Mouse (Mus musculus): ENCODE data around the gene Serpinb12. TPM values are rescaled to one million over a fixed set of nuclear protein-coding genes. Genes with fewer than 3 reads are reported as not detected.
"Not testable (repeated sequence)": the region's sequence is repeated elsewhere in the genome, so short reads cannot be mapped to it uniquely, and the experiment has no call there.

Serpinb12 gene
- not detected in 2 replicates for polyA plus RNA-seq (2016; fragmentation: Nextera tagmentation; extraction: Ambion mirVana)

GRCm38 (mm10) chr1:106934265-106934664, at the start of gene Serpinb12:
Serpinb12 (plus strand) TSS chr1:106934449.
- H3K27me3 ChIP-seq, result no peaks in the 10 kb centered on the region
- ATAC-seq (ENCODE audit: low FRiP score), result no peak
- 82% methylated on average over 6 of the region's 6 CpGs for WGBS
- no peaks in the 10 kb centered on the region for H3K4me1 ChIP-seq
- no peaks in the 10 kb centered on the region for H3K36me3 ChIP-seq (replicated peaks)
- no peaks in the 10 kb centered on the region for H3K9me3 ChIP-seq
- H3K4me2 ChIP-seq, result no peak within 1 kb of the TSS
- H3K9ac ChIP-seq, result no peak within 1 kb of the TSS
- H3K4me3 ChIP-seq (replicated peaks), result no peak within 1 kb of the TSS
- no peak within 1 kb of the TSS for H3K27ac ChIP-seq

- H3K27me3 ChIP-seq; H3K4me1 ChIP-seq; ATAC-seq (ENCODE audit: low FRiP score); H3K9ac ChIP-seq; H3K36me3 ChIP-seq (replicated peaks); H3K4me3 ChIP-seq (replicated peaks); H3K9me3 ChIP-seq; H3K4me2 ChIP-seq; H3K27ac ChIP-seq: not testable (repeated sequence)
These were observed 39.1 kb upstream of the Serpinb12 start for GRCm38 (mm10) chr1:106895142-106895541.

DNA sequence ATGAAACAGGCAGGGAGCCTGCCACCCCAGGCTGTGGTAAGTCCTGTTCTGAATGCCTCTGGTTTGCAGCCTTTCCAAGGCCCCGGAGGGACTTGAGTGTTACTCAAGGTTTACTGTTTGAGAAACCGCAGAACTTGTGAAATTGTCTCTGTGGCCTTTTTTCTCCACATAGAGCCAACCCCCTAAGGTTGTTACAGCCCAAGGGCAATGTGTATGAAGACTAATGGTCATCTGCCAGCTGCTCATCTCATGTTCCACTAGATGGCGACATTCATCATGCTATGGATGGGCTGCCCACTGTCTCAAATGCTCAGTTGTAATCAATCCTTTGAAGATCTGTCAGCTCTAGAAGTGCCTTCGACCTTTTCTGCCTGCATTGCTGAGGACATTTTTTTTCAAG, 32.8 kb upstream of the Serpinb12 start:
- no peaks in the 10 kb centered on the region for H3K36me3 ChIP-seq (replicated peaks)
- no peak overlapping the region for H3K27ac ChIP-seq
- no peak for ATAC-seq (ENCODE audit: low FRiP score)
- 43% methylated on average over 4 of the region's 4 CpGs for WGBS
- H3K9me3 ChIP-seq, result no peaks in the 10 kb centered on the region
- no peaks in the 10 kb centered on the region for H3K4me1 ChIP-seq
- H3K4me3 ChIP-seq (replicated peaks), result no peak overlapping the region
- H3K4me2 ChIP-seq, result no peak overlapping the region
- H3K27me3 ChIP-seq, result no peaks in the 10 kb centered on the region
- no peak overlapping the region for H3K9ac ChIP-seq

GRCm38 (mm10) chr1:106931954-106932353, 2.3 kb upstream of the Serpinb12 start:
- Histone ChIP-seq H3K9me3 (no peaks in the 10 kb centered on the region), H3K36me3 (replicated peaks) (no peaks in the 10 kb centered on the region), H3K27ac (no peak overlapping the region), H3K27me3 (no peaks in the 10 kb centered on the region), H3K4me1 (no peaks in the 10 kb centered on the region), H3K4me2 (no peak overlapping the region), H3K4me3 (replicated peaks) (no peak overlapping the region), H3K9ac (no peak overlapping the region)
- 86% methylated on average over 4 of the region's 4 CpGs for WGBS
- ATAC-seq (ENCODE audit: low FRiP score), result no peak

GRCm38 (mm10) chr1:106933658-106934057, 591 bp upstream of the Serpinb12 start:
- no peaks in the 10 kb centered on the region for H3K36me3 ChIP-seq (replicated peaks)
- no peak overlapping the region for H3K9ac ChIP-seq
- no peaks in the 10 kb centered on the region for H3K9me3 ChIP-seq
- H3K4me1 ChIP-seq, result no peaks in the 10 kb centered on the region
- no peak for ATAC-seq (ENCODE audit: low FRiP score)
- H3K4me3 ChIP-seq (replicated peaks), result no peak overlapping the region
- no peak overlapping the region for H3K4me2 ChIP-seq
- no peak overlapping the region for H3K27ac ChIP-seq
- no peaks in the 10 kb centered on the region for H3K27me3 ChIP-seq

- 76% methylated on average over 1 of the region's 1 CpGs for WGBS
- Histone ChIP-seq H3K36me3 (replicated peaks) (no peaks in the 10 kb centered on the region), H3K27me3 (no peaks in the 10 kb centered on the region), H3K4me2 (no peak overlapping the region), H3K4me1 (no peaks in the 10 kb centered on the region), H3K4me3 (replicated peaks) (no peak overlapping the region), H3K9me3 (no peaks in the 10 kb centered on the region), H3K27ac (no peak overlapping the region), H3K9ac (no peak overlapping the region)
- no peak for ATAC-seq (ENCODE audit: low FRiP score)
These were observed 13.0 kb downstream of the Serpinb12 start for GRCm38 (mm10) chr1:106947217-106947616.

DNA sequence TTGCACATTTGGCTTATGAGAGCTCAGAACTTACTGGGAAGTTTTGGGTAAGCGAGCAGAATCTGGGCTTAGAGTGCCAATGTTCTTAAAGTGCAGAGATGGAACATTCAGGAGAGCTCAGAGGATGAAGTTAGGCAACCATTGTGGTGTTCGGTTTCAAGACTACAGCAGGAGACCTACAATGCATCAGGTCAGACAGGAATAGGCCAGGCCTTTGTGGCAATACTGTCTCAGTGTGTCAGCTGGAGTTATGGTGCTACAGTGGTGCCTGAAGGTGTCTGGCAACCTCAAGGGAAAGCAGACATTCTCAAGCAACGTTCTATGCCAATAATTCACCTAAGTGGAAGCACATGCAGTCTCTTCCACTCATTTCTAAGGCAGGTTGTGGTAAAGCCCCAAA, 25.7 kb downstream of the Serpinb12 start:
- no peaks in the 10 kb centered on the region for H3K36me3 ChIP-seq (replicated peaks)
- H3K4me1 ChIP-seq, result no peaks in the 10 kb centered on the region
- no peaks in the 10 kb centered on the region for H3K27me3 ChIP-seq
- 78% methylated on average over 3 of the region's 3 CpGs for WGBS
- no peak overlapping the region for H3K4me2 ChIP-seq
- H3K9me3 ChIP-seq, result no peaks in the 10 kb centered on the region
- no peak overlapping the region for H3K4me3 ChIP-seq (replicated peaks)
- H3K9ac ChIP-seq, result no peak overlapping the region
- no peak overlapping the region for H3K27ac ChIP-seq
- ATAC-seq (ENCODE audit: low FRiP score), result no peak

DNA sequence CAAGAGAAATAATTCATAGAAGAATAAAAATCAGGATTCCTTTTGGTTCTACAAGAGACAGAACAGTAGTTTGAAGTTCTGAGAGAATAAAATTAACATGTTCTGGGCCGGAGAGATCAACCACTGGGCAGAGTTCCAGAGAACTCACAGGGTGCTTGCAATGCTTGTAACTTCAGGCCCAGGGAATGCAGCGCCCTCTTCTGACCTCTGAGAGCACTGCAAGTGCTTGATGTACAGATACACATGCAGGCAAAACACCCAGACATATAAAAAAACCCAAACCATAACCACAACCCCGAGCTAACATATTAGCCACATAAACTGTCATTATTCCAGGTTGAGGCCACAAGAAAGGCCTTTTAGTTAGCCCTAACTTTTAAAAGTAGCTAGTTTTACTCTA, 26.8 kb downstream of the Serpinb12 start:
- no peak for ATAC-seq (ENCODE audit: low FRiP score)
- no peaks in the 10 kb centered on the region for H3K4me1 ChIP-seq
- no peaks in the 10 kb centered on the region for H3K9me3 ChIP-seq
- no peak overlapping the region for H3K27ac ChIP-seq
- WGBS, result 41% methylated on average over 3 of the region's 3 CpGs
- no peak overlapping the region for H3K4me3 ChIP-seq (replicated peaks)
- no peak overlapping the region for H3K4me2 ChIP-seq
- no peak overlapping the region for H3K9ac ChIP-seq
- H3K36me3 ChIP-seq (replicated peaks), result no peaks in the 10 kb centered on the region
- no peaks in the 10 kb centered on the region for H3K27me3 ChIP-seq

GRCm38 (mm10) chr1:106980684-106981083, 46.4 kb downstream of the Serpinb12 start, which contains the start of gene Serpinb13:
Serpinb13 (plus strand) TSS chr1:106980984.
- H3K4me2 ChIP-seq, result no peak within 1 kb of the TSS
- no peak within 1 kb of the TSS for H3K27ac ChIP-seq
- ATAC-seq (ENCODE audit: low FRiP score), result no peak
- no peaks in the 10 kb centered on the region for H3K27me3 ChIP-seq
- H3K9ac ChIP-seq, result no peak within 1 kb of the TSS
- H3K9me3 ChIP-seq, result no peaks in the 10 kb centered on the region
- no peaks in the 10 kb centered on the region for H3K36me3 ChIP-seq (replicated peaks)
- H3K4me1 ChIP-seq, result no peaks in the 10 kb centered on the region
- no peak within 1 kb of the TSS for H3K4me3 ChIP-seq (replicated peaks)

DNA sequence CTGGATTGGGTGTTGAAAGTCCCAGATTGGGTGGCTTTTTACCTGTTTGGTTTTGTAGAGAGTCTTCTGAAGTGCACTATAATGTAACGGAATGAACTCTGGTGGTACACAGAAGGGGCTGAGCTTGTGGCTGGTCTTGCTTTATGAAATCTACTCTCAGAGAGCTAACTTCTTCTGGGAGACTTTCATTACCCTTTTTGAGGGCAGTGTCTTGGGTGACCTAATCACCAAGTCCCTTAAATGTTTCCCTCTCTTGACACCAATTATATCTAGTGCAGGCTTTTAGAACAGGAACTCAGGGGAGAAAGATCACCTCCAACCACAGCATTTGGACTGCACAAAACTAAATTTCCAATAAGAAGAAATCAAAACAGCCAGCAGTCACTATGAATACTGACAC, 48.8 kb downstream of the Serpinb12 start:
- ATAC-seq (ENCODE audit: low FRiP score), result no peak
- H3K4me2 ChIP-seq, result no peak overlapping the region
- 95% methylated on average over 1 of the region's 1 CpGs for WGBS

DNA sequence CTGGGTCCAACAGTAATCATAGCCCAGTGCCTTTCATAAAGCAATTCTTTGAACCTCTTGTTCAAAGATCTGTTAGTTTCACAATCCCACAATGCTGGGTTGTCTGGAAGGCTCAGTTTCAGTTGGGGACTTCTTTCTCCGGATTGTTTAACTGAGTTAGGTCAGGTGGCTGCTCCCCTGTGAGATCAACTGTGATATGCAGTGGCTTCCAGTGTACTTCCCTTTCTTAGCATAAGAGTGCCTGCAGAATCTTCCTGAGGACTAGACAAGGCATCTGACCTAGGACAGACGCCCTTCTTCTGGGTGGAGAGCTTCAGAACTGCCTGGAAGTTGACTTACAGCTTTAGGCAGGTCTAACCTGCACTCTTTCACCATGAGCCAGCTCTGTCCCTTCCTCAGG, 49.6 kb downstream of the Serpinb12 start:
- Histone ChIP-seq H3K4me3 (replicated peaks) (no peak overlapping the region), H3K9ac (no peak overlapping the region), H3K36me3 (replicated peaks) (no peaks in the 10 kb centered on the region), H3K27ac (no peak overlapping the region), H3K27me3 (no peaks in the 10 kb centered on the region), H3K9me3 (no peaks in the 10 kb centered on the region), H3K4me2 (no peak overlapping the region), H3K4me1 (no peaks in the 10 kb centered on the region)
- ATAC-seq (ENCODE audit: low FRiP score), result no peak
- 80% methylated on average over 2 of the region's 2 CpGs for whole genome bisulfite sequencing

More for the DNA sequence above, 48.8 kb downstream of the Serpinb12 start:
- no peaks in the 10 kb centered on the region for H3K27me3 ChIP-seq
- H3K9me3 ChIP-seq, result no peaks in the 10 kb centered on the region
- H3K4me1 ChIP-seq, result no peaks in the 10 kb centered on the region
- no peak overlapping the region for H3K27ac ChIP-seq
- no peak overlapping the region for H3K4me3 ChIP-seq (replicated peaks)
- no peak overlapping the region for H3K9ac ChIP-seq
- no peaks in the 10 kb centered on the region for H3K36me3 ChIP-seq (replicated peaks)

DNA sequence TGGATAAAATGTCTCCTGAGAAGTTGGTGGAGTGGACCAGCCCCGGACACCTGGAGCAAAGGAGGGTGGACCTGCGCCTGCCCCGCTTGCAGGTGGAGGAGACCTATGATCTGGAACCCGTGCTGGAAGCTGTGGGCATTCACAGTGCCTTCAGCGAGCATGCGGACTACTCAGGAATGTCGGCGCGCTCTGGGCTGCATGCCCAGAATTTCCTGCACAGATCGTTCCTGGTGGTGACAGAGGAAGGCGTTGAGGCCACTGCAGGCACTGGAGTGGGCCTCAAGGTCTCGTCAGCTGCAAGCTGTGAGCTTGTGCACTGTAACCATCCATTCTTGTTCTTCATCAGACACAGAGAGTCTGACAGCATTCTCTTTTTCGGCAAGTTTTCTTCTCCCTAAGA, 66.2 kb downstream of the Serpinb12 start:
- H3K4me1 ChIP-seq, result no peaks in the 10 kb centered on the region
- H3K4me2 ChIP-seq, result no peak overlapping the region
- ATAC-seq (ENCODE audit: low FRiP score), result no peak
- H3K27ac ChIP-seq, result no peak overlapping the region
- no peaks in the 10 kb centered on the region for H3K9me3 ChIP-seq
- no peak overlapping the region for H3K4me3 ChIP-seq (replicated peaks)
- 81% methylated on average over 13 of the region's 13 CpGs for WGBS
- no peaks in the 10 kb centered on the region for H3K27me3 ChIP-seq
- no peak overlapping the region for H3K9ac ChIP-seq
- H3K36me3 ChIP-seq (replicated peaks), result no peaks in the 10 kb centered on the region

DNA sequence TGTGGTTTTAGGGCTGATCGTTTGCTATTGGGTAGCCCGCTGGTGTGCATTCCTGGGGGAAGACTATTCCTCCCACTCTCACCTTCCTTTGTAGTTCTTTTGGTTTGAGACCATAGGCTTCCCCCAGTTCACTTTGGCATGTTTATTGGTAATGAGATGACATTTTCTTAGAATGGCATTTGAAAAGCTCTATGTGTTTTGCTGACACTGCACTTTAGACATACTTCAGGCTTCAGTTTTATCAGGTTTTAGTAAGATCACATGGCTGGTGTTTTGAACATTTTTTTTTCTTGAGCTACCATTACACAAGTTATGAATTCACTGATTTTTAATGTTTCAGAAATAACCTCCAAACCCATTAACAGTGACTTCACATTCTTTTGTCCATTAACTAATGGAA, 67.5 kb downstream of the Serpinb12 start:
- Histone ChIP-seq H3K4me3 (replicated peaks) (no peak overlapping the region), H3K4me1 (no peaks in the 10 kb centered on the region), H3K27ac (no peak overlapping the region), H3K9ac (no peak overlapping the region), H3K9me3 (no peaks in the 10 kb centered on the region), H3K36me3 (replicated peaks) (no peaks in the 10 kb centered on the region), H3K4me2 (no peak overlapping the region), H3K27me3 (no peaks in the 10 kb centered on the region)
- WGBS, result 78% methylated on average over 2 of the region's 2 CpGs
- ATAC-seq (ENCODE audit: low FRiP score), result no peak

- Histone ChIP-seq H3K4me3 (replicated peaks) (no peak overlapping the region), H3K27me3 (no peaks in the 10 kb centered on the region), H3K27ac (no peak overlapping the region), H3K36me3 (replicated peaks) (no peaks in the 10 kb centered on the region), H3K9ac (no peak overlapping the region), H3K4me1 (no peaks in the 10 kb centered on the region), H3K4me2 (no peak overlapping the region), H3K9me3 (no peaks in the 10 kb centered on the region)
- 74% methylated on average over 3 of the region's 3 CpGs for WGBS
- ATAC-seq (ENCODE audit: low FRiP score), result no peak
These were observed 72.1 kb downstream of the Serpinb12 start for GRCm38 (mm10) chr1:107006316-107006715.
